Mouse (Mus musculus) E14TG2a.4 (cell line): ENCODE results near the gene Gm20388.

Source experiments
- CTCF ChIP-seq: conservative IDR thresholded peaks from 2 replicates; pipeline ENCODE4 v1.5.1; 2014; ENCODE audit warnings: low read length
- NANOG ChIP-seq: IDR thresholded peaks from 2 replicates; pipeline ENCODE4 v1.6.1; 2014; ENCODE audit warnings: borderline replicate concordance, low read length, mixed read lengths
- POU5F1 ChIP-seq: IDR thresholded peaks from 2 replicates; pipeline ENCODE4 v1.6.1; 2014; ENCODE audit warnings: low read length, borderline replicate concordance

DNA sequence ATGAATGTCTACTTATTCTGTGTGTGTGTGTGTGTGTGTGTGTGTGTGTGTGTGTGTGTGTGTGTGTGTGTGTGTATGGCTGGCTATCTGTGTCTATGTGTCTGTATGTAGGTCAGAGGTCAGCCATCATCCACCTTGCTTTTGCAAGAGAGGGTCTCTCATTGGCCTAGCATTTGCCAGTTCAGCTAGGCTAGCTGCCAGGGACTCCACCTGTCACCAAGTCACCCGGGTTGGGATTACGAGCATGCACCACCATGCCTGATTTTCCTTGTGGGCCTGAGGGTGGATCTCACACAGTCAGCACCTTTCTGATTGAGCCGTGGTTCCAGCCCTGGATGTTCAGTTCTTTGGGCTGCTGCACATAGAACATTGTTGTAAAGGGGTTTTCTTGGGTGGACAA is 2325.9 kb downstream of the Gm20388 start:
- TF ChIP-seq CTCF (no peak), NANOG (no peak), POU5F1 (no peak)
